Mouse (Mus musculus) layer of hippocampus, adult 2 months (tissue): ENCODE results near the gene Dusp16. TPM values are rescaled to one million over a fixed set of nuclear protein-coding genes. Genes with fewer than 3 reads are reported as not detected.

ENCODE experiments used
- DNase-seq, 2 experiments: peaks; one replicate each; pipeline ENCODE4 v3.0.0; 2022; ENCODE audit warnings: low spot score in 2 of 2
- H3K27ac ChIP-seq: fragments of 200-600 bp; 2 replicates; pipeline ENCODE4 v1.8.1; 2022
- H3K4me3 ChIP-seq: fragments of 200-600 bp; 2 replicates; pipeline ENCODE4 v1.8.1; 2022; ENCODE audit warnings: mild to moderate bottlenecking
- CTCF ChIP-seq: fragments of 200-600 bp; conservative IDR thresholded peaks from 2 replicates; pipeline ENCODE4 v1.8.1; 2022; ENCODE audit warnings: antibody characterized with exemption, mild to moderate bottlenecking, moderate library complexity
- total RNA-seq, 2 experiments: library from RNA; stranded (reverse); gene quantifications; 2 replicates each; pipeline ENCODE4 v1.2.3; 2021

Dusp16 gene
- total RNA-seq, 2 experiments from 2014 or later: 8.6 to 8.9 TPM

- no peak for TF ChIP-seq CTCF
- Histone ChIP-seq H3K27ac (no peak overlapping the region), H3K4me3 (no peak overlapping the region)
- no peak for DNase-seq
These were observed 41.3 kb downstream of the Dusp16 start for GRCm38 (mm10) chr6:134751087-134751486.

- no peak overlapping the region for H3K4me3 ChIP-seq
- no peak for DNase-seq
- no peak for TF ChIP-seq CTCF
- H3K27ac ChIP-seq: no peak overlapping the region
These were observed 44.3 kb downstream of the Dusp16 start for GRCm38 (mm10) chr6:134748126-134748525.

GRCm38 (mm10) chr6:134745876-134746275 lies 46.5 kb downstream of the Dusp16 start:
- TF ChIP-seq CTCF: no peak
- no peak for DNase-seq
- no peak overlapping the region for H3K27ac ChIP-seq
- no peak overlapping the region for H3K4me3 ChIP-seq

DNA sequence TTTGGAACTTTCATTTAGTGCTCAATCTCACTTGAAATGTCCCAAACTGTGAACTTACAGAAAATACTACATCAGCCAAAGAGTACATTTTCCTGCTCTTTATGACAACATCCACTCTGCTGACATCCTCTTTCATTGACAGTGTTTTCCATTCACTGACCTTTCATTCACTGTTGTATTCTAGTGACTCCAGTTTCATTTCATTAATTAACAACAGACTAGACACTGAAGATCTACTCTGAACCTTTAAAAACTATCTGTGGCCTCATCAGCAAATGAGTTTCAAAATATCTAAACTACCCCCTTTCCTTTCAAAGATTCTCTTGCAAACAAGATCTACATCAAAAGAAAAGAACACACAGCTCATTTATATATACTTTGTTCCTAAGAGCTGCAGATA lies 48.9 kb downstream of the Dusp16 start:
- H3K4me3 ChIP-seq: no peak overlapping the region
- DNase-seq: no peak
- no peak overlapping the region for H3K27ac ChIP-seq
- no peak for TF ChIP-seq CTCF

- no peak for DNase-seq
- no peak overlapping the region for H3K27ac ChIP-seq
- no peak for TF ChIP-seq CTCF
- H3K4me3 ChIP-seq: no peak overlapping the region
These were observed 55.6 kb downstream of the Dusp16 start for GRCm38 (mm10) chr6:134736853-134737252.

DNA sequence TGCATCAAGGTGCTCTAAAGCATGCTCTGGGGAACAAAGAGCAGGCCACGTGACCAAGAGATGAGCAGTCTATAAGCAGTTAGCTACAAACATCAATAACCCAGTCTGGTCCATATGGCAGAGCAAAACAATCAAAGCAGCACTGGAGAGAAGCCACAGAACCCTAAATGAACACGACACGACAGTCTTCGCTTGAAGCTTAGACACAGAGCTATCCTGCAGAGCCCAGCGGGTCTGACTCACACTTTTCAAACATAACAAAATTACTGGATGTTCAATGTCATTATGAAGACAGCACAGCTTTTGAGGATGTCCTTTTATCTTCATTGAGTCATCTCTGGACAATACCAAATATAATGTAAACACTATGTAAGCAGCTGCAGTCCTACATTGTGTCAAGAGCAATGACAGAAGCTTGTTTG lies 58.6 kb downstream of the Dusp16 start:
- no peak for DNase-seq
- no peak overlapping the region for H3K27ac ChIP-seq
- no peak for TF ChIP-seq CTCF
- H3K4me3 ChIP-seq: no peak overlapping the region

- H3K27ac ChIP-seq: no peak overlapping the region
- no peak overlapping the region for H3K4me3 ChIP-seq
- no peak for TF ChIP-seq CTCF
- no peak for DNase-seq
These were observed 59.6 kb downstream of the Dusp16 start for GRCm38 (mm10) chr6:134732813-134733212.

GRCm38 (mm10) chr6:134730978-134731377 lies 61.4 kb downstream of the Dusp16 start:
- no peak for TF ChIP-seq CTCF
- no peak overlapping the region for H3K4me3 ChIP-seq

DNA sequence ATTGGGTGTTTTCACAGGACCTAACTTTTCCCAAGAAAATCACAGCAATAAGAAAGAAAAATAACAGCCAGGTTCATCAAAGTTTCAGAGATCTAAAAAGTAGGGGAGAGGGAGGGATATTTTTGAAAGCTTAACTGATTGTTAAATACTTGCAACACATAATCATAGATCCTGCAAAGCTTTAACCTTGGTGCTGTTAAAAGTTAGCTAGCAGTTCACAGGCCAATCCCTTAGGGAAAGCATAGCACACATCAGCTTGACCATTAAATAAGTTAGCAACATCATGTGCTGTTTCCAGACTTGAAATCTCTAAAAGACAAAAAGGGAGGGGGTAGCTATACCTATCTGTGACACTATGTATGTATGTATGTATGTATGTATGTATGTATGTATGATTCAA lies 67.0 kb downstream of the Dusp16 start:
- Histone ChIP-seq H3K4me3 (no peak overlapping the region), H3K27ac (no peak overlapping the region)
- no peak for DNase-seq
- TF ChIP-seq CTCF: no peak

More at GRCm38 (mm10) chr6:134730978-134731377, 61.4 kb downstream of the Dusp16 start:
- no peak for DNase-seq
- H3K27ac ChIP-seq: no peak overlapping the region

GRCm38 (mm10) chr6:134723833-134724553 lies 68.4 kb downstream of the Dusp16 start:
- DNase-seq: no peak
- Histone ChIP-seq H3K27ac (no peak overlapping the region), H3K4me3 (no peak overlapping the region)
- TF ChIP-seq CTCF: no peak

DNA sequence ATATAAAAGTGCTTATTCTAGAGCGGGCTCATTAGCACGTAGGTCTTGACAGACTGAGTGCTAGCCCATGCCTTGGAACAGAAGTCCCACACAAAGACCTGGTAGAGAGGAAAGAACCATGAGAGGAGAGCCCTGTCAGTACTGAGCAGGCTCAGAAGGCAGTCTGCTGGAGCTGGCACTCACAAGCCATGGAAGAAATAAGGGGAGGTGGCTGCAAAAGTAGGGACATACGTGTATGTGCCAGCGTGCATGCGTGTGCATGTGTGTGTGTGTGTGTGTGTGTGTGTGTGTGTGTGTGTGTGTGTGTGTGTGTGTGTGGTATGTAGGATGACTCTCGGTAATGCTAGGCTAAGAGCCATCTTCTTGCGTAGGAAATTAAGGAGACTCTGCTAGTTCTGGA lies 69.1 kb downstream of the Dusp16 start:
- Histone ChIP-seq H3K4me3 (no peak overlapping the region), H3K27ac (no peak overlapping the region)
- DNase-seq: no peak
- no peak for TF ChIP-seq CTCF

GRCm38 (mm10) chr6:134722906-134723305 lies 69.5 kb downstream of the Dusp16 start:
- H3K27ac ChIP-seq: no peak overlapping the region
- H3K4me3 ChIP-seq: no peak overlapping the region
- DNase-seq: no peak
- no peak for TF ChIP-seq CTCF

- DNase-seq: no peak
- no peak for TF ChIP-seq CTCF
These were observed 70.6 kb downstream of the Dusp16 start for GRCm38 (mm10) chr6:134721729-134722269.

GRCm38 (mm10) chr6:134720150-134720549 lies 72.3 kb downstream of the Dusp16 start:
- no peak overlapping the region for H3K4me3 ChIP-seq
- DNase-seq: no peak
- no peak for TF ChIP-seq CTCF
- H3K27ac ChIP-seq: no peak overlapping the region

More at GRCm38 (mm10) chr6:134721729-134722269, 70.6 kb downstream of the Dusp16 start:
- Histone ChIP-seq H3K4me3 (no peak overlapping the region), H3K27ac (no peak overlapping the region)
